Mouse (Mus musculus): ENCODE measurements around the gene Fjx1.

Fjx1 gene

GRCm38 (mm10) chr2:102451671-102452549 is at the start of gene Fjx1:
TSS of gene Fjx1 (minus strand) at chr2:102452499.
- DNase-seq, result peak; percentile 21

DNA sequence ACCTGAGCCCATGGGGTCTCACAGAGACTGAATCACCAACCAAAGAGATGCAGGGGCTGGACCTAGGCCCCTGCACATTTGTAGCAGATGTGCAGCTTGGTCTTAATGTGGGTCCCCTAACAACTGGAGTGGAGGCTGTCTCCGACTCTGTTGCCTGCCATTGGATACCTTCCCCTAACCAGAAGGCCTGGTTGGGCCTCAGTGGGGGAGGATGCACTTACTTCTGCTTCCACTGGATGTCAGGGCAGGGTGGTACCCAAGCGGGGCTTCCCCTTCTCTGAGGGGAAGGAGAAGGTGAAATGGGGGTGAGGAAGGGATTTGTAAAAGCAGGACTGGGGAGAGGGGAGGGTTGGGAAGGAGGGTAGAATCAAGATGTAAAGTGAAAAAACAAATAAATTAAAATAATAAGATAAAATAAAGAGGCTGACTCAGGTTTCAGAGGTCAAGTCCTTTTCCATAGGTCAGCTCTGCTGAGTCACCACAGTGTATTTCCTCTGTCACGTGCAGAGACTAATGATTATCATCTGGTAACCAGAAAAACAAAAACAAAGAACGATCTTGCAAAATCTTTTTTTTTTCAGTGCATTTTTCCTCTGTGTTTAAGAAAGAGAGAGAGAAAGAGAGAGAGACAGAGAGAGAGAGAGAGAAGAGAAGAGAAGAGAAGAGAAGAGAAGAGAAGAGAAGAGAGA is 47.8 kb upstream of the Fjx1 start:
- DNase-seq, result no peak

DNA sequence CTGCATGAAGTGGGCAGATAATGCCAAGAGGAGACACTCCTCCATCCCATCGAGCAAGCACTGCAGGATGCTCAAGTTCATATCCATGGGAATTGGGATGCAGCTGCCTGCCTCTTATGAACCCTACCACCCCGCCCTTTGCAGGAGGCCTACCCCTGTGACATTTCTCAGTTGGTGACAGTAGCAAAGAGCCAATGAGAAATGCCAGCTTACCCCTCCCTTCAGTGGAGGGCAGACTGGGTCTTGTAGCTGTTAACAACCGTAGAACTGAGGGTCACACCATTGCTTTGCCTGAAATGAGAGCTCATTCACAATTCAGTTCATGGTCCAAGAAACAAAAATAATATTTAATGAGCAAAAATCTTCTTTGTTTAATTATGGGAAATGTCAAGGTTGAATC is 28.4 kb upstream of the Fjx1 start:
- DNase-seq, result no peak

- DNase-seq, result no peak
Measured at GRCm38 (mm10) chr2:102476101-102476500, 23.8 kb upstream of the Fjx1 start.

- DNase-seq, result no peak
Measured at GRCm38 (mm10) chr2:102468645-102469044, 16.3 kb upstream of the Fjx1 start.

DNA sequence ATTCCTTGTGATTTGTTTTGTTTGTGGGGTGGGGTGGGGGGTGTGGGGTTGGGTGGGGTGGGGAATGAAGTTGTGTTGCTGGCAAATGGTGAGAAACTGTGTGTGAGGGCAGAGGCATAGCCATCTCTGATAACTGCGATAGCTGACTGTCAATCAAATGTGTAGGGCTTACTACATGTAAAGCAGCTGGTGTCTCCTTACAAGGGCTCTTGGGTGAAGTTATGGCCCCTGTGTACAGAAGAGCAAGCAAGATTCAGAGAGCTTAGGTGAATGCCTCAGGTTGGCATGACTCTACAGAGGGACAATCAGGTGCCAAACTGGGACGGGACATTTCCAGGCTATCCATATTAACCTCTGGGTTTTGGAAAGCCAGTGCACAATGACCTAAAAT is 12.0 kb upstream of the Fjx1 start:
- DNase-seq, result no peak

DNA sequence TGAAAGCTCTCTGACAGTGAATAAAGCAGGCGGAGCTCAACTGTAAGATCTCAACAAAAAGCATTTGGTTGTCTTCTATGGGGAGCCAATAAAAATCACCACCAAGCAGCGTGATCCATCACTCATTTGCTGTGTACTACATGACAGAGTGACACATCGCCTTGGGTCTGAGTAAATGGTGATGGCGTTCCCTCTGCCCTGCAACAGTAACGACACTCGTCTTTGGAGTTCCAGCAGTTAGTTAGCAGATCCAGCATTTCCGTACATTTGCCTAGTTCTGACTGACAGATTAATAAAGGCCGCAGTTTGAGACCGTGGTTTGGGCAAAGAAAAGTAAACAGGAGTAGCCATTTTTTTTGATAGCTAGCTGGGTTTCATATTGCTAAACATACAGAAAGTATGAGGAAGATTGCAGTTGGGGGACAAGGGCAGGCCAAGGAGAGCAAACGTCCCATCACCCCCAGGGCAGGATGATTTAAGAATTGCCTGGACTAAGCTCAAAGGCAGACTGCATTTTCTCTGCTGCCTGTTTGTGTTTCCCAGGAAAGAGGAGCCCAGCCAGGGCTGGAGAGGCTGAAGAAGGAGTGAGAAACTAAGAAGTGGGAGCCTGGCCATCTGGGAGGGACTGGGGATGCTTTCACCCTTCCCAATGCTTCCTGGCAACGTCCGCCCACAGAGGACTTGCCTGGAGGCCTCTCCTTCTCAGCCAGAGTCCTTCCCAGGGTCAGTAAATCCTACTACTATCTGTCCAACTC is 11.5 kb upstream of the Fjx1 start:
- DNase-seq, result peak; percentile 48

DNA sequence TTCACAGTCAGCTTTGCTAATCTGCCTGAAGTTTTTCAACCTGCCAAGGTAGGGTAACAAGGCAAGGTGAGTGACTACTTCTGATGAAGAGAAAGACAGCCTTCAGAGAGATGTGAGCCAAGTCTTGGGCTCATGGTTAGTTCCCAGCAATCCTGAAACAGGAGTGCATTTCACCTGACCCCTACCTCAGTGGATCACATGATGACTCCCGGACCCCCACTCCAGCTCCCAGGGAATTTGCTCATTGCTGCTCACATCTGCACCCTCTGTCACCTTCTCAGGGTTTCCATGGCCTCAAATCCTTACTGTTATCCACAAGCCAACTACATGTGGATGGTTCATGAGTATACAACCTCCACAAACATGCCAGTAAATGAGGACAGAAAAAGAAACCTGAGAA is 9.2 kb upstream of the Fjx1 start:
- DNase-seq, result no peak

DNA sequence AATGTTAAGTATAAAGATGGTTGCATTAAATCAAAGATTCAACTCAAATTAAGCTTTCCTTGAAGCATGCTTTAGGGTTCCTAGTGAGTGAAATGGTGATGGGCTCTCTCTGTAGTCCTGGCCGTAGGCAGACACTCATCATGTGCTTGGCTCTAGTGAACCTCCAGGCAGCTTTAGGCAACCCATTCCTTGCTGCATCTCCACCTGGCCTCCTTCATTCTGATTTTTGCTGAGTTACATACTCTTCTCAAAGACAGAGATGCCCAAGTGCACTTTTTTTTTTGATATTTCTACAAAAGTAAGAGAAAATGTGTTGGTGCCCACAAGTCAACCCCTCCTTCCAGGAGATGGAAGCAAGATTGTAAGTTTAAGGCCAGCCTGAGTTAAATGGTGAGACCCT is 2.8 kb upstream of the Fjx1 start:
- no peak for DNase-seq

DNA sequence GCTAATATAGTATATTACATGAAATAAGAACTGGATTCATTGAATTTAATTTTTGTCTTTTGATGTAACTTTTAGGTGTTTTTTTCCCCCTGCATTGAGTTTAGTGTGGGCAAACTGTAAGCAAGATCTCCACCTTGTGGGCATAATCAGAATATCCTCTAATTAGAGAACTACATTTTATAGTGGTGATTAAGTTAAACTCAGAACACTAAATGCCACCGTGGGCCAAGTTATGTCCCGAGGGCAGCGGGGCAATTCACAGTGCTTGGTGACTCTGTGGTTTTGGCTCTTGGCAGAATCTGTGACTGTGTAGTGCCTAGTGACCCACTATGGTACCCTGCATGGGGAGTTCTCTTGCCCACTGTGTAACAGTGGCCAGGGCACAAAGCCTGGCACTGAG is 1.1 kb upstream of the Fjx1 start:
- DNase-seq, result peak; percentile 26

DNA sequence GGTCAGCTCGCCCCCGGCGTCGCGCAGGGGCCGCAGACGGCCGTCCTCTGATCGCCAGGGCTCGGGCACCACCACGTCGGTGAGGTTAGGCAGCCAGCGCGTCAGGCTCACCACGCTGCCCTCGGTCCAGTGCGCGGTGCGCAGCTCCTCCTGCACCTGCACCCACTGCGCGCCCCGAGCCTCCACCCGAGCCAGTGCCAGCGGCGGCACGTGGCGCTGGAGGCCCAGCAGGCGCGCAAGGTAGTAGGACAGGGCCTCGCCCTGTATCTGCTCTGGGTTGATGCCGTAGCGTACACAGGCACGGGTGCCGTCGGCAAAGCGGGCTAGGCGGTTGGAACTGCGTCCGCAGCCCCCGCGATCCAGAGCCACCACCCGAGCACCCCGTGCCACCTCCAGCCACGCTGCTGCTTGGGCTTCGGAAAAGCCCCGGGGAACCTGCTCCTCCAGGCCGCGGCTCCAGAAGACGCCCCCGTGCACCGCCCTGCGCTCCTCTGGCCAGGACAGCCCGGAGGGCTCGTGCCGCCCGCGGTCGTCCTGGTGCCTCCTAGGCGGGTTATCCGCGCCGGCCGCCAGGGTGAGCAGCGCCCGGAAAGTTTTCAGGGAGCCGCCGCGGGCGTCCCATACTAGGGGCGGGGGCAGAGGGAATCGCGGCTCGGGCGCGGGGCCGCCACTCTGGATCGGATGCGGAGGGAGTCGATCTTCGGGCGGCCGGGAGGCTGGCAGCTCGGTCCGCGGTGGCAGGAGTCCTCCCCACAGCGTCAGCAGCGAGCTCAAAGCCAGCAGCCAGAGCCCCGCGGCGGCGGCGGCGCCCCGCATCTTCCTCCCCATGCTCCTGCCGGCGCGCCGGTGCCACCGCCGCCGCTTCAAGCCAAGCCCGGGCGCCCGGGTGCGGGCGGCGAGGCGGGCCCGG is 1.3 kb downstream of the Fjx1 start:
- peak; percentile 7 for DNase-seq

DNA sequence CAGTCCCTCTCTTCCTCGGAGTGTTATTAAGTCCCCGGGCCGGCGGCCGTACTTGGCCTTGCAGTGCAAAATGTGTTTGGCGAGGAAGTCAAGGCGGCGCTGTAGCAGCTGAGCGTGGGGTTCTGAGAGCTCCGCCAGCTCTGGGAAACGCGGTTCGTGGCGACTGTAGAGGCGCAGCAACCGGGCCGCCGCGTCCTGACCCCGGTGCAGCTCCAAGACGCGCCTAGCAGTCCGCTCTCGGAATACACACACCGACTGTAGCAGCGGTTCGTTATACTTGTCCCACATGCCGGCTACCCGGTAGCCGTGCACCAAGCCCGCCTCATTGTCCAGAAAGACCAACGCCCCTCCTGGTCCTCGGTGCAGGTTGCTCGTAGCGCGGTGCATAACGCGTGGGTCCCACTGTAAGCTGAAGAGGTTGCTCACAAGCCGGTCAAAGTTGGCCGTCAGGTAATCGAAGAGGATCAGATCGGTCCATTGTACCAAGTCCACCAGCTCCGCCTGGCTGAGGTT is 2.0 kb downstream of the Fjx1 start:
- peak; percentile 63 for DNase-seq

DNA sequence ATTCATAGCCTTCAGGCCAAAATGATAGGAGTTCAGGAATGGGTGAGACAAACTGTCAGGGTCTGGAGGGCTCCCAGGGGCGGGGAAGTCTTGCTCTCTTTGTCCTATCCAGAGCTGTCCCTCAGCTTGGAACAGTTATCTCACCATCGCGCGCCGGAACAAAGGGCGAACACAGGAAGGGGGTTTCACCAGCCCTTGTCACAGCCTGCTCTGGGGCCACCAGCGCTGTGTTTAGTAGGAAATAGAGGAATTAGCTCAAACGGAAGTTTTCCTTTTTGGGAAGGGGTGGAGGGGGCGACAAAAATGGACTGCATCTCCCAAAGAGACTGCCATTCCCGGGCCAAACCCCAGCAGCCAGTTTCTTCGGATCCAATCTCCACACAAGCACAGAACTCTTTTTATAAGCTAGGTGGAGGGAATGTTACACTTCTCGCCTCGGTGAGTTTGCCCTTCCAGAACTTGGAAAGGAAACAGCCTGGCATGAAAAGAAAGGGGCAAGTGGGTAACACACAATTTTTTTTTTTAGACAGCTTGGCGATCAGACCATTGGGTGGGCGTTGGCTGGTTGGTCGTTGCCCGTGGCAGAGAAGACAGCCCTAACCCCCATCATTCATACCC is 2.6 kb downstream of the Fjx1 start:
- peak; percentile 7 for DNase-seq

DNA sequence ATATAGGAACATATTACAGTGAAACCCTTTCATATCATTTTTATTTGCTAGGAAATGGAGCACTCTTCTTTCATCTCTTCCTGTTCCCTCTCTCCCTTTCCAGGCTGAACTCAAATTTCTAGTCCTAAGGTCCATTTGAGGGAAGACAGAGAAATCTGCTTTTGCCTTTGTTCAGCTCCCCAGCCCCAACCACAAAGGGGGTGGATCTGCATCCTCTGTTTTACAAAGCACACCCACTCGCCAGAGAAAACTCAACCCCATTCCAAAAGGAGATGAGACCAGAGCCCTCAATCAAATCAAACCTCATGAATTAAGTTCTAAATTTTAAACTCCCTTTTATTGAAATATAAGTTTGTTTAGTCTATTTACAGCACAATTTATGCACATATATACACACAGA is 3.2 kb downstream of the Fjx1 start:
- DNase-seq, result no peak

DNA sequence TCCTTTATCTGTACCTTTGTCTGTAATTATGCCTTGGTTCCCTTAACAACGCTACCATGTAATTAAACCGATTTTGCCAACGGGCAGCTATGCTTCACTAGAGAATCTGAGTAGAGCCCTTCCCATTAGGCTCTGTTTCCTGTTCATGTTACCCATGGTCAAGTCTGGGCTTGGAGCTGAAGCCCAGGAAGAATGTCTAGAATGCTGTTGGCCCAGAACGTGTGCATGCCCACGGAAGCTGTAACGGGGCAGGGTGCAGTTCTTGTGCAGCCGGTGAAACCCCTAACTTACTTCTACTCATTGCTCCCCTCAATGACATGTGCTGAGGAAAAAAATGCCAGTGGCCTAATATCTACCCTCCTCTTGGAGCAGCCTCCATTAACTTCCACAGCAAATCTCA is 4.5 kb downstream of the Fjx1 start:
- DNase-seq, result no peak

DNA sequence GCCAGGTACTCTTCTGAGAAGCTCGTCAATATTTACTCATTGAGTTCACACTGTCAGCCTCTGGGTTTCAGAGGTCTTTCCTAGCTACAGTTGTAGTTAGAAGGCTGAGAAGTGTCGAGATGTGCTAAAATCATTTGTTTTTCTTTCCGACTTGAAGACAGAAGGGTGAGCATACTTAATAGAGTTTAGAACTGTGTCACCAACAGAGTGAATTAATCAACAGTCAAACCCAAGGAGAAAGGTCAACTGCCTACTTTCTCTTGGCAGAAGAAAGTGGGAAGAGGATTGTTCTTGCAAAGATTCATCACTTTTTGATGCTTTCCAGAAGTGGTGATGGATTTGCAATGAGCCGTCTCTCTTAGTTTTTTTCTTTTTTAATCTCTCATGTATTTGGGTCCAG is 5.4 kb downstream of the Fjx1 start:
- DNase-seq, result no peak

DNA sequence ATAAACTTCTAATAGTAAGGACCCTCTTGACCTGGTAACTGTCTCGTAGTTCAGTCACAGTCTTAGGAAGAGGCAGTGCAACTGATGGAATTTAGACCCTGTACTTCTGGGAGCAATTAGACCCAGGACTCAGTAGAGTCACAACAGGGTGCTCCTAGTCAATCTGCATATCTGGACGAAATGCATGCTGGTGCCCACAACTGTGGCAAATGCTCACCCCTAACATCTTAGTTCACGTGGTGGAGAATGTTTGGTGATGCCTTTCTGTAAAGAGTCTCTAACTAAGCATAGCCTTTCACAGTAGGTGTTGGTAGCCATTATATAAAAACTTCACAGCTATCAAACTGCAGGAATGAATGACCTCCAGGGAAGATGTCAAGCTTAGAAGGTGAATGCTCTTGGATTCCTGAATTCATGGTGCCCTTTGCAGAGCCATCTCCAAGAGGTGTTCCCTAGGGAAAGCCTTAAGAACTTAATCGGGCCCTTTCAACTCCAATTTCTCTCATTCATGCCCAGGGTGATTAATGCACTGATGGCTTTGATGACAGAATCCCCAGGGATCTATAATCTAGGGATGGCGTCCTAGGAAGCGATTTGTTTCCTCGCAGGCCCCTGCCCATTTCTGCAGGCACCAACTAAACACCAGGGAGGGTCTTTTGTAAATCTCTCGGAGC is 14.8 kb downstream of the Fjx1 start:
- no peak for DNase-seq

- no peak for DNase-seq
Measured at GRCm38 (mm10) chr2:102433879-102434278, 18.4 kb downstream of the Fjx1 start.

DNA sequence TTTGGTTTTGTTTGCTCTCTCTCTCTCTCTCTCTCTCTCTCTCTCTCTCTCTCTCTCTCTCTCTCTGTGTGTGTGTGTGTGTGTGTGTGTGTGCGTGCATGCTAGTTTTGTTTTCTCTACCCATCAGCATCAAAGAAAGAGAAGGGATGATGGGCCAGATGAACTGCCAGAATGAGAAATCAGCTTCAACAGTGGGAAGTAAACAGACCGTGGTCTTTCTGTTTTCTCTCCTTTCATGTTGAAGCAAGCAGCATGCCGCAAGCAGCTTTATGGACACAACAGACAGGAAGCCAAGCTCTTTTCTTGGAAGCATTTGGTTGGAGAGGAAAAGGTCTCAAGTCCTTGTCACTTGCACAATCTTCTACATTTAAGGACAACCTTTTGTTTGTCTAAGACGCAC is 21.2 kb downstream of the Fjx1 start:
- no peak for DNase-seq

- no peak for DNase-seq
Measured at GRCm38 (mm10) chr2:102427974-102428373, 24.3 kb downstream of the Fjx1 start.

GRCm38 (mm10) chr2:102426434-102426833 is 25.9 kb downstream of the Fjx1 start:
- DNase-seq, result no peak
